ENCODE assay signal across 16 mouse cellular contexts in the genomic region with DNA sequence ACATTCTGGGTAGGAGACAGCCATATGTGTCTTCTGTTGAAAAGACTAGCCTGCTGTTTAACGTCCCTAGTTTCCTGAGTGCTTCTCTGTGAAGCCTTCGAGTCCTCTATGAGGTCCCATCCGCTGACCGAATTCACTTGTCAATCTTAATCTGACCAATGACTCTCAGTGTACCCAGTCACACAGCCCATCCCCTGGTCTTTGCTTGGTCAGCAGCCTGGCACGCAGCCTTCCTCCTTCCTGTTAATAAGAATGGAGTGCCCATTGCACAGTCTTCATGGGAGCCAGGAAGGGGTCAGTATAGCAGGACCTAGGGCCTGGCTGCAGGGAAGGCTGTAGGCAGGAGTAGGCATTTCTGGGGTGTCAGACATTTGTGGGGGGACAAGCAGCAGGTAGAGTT. TPM values are rescaled to one million over a fixed set of nuclear protein-coding genes. Genes with fewer than 3 reads are reported as not detected.
DNase-seq lines count a peak whose midpoint lies in the region; ATAC-seq and TF ChIP-seq lines count a peak whose summit lies in the region.
"Had no signal": no experiment of that assay in that cellular context is flagged by ENCODE, and none has a peak within 500 bp of the region (broad histone marks: within the 10 kb centered on the region; RNA-seq: fewer than 3 reads in every experiment).

No protein-coding gene starts in this region.

- peaks cover 10% of the 10 kb centered on the region for H3K4me1 ChIP-seq in kidney, embryonic 14.5 days (ENCODE audit: control insufficient read depth, insufficient read depth, low read length)
- H3K4me1 ChIP-seq in kidney, adult 2 months (ENCODE audit: control insufficient read depth, insufficient read depth, low read length): peaks cover 6% of the 10 kb centered on the region; the same call in 1 of the 2 replicates
- 0 out of 2 replicates have a peak, but pooled peaks cover 8% of the 10 kb centered on the region for H3K4me1 ChIP-seq in neural tube, embryonic 11.5 days (ENCODE audit: control insufficient read depth, insufficient read depth, low read length)
- peaks cover 27% of the 10 kb centered on the region for H3K4me1 ChIP-seq in neural tube, embryonic 15.5 days
- 0 out of 2 replicates have a peak, but pooled peaks cover 3% of the 10 kb centered on the region for H3K4me1 ChIP-seq in stomach, postnatal 0 days (replicated peaks; ENCODE audit: control insufficient read depth, insufficient read depth)

- no peak for ATAC-seq in kidney, embryonic 14.5 days (ENCODE audit: low FRiP score, low TSS enrichment)
- ATAC-seq in neural tube, embryonic 11.5 days (ENCODE audit: insufficient read depth, low FRiP score, low TSS enrichment): no peak
- no peak for ATAC-seq in neural tube, embryonic 15.5 days (ENCODE audit: low FRiP score)
- no peak for ATAC-seq in stomach, postnatal 0 days (ENCODE audit: low FRiP score, low TSS enrichment)
- ATAC-seq: forebrain, embryonic 13.5 days; intestine, postnatal 0 days; midbrain, embryonic 15.5 days had no signal

- H3K27ac ChIP-seq in kidney, embryonic 14.5 days (ENCODE audit: low read depth, low read length): 0 out of 2 replicates have a peak overlapping the region, but pooled peaks have one; percentile 7
- H3K27ac ChIP-seq in kidney, adult 2 months (ENCODE audit: insufficient read depth, low read depth, low read length): no peak overlapping the region
- no peak overlapping the region for H3K27ac ChIP-seq in neural tube, embryonic 11.5 days (ENCODE audit: low read depth, low read length)
- no peak overlapping the region for H3K27ac ChIP-seq in neural tube, embryonic 15.5 days (replicated peaks)
- H3K27ac ChIP-seq in stomach, postnatal 0 days (replicated peaks): 0 out of 2 replicates have a peak overlapping the region, but pooled peaks have one; percentile 35
- H3K27ac ChIP-seq: forebrain, embryonic 13.5 days; heart, embryonic 13.5 days; midbrain, embryonic 15.5 days had no signal

- H3K9me3 ChIP-seq in kidney, embryonic 14.5 days (ENCODE audit: control insufficient read depth, low read length): no peaks in the 10 kb centered on the region
- no peaks in the 10 kb centered on the region for H3K9me3 ChIP-seq in neural tube, embryonic 11.5 days (ENCODE audit: control insufficient read depth, low read length)
- no peaks in the 10 kb centered on the region for H3K9me3 ChIP-seq in neural tube, embryonic 15.5 days (replicated peaks)
- no peaks in the 10 kb centered on the region for H3K9me3 ChIP-seq in stomach, postnatal 0 days (ENCODE audit: control insufficient read depth, low read length)
- H3K9me3 ChIP-seq: forebrain, embryonic 13.5 days; heart, embryonic 13.5 days; midbrain, embryonic 15.5 days had no signal

- H3K4me2 ChIP-seq in kidney, embryonic 14.5 days (replicated peaks; ENCODE audit: low read depth, low read length): no peak overlapping the region
- no peak overlapping the region for H3K4me2 ChIP-seq in neural tube, embryonic 11.5 days (ENCODE audit: low read depth)
- no peak overlapping the region for H3K4me2 ChIP-seq in neural tube, embryonic 15.5 days
- H3K4me2 ChIP-seq in stomach, postnatal 0 days (replicated peaks; ENCODE audit: low read depth): no peak overlapping the region
- H3K4me2 ChIP-seq: forebrain, embryonic 13.5 days; heart, embryonic 13.5 days; midbrain, embryonic 15.5 days had no signal

- H3K27me3 ChIP-seq in kidney, embryonic 14.5 days (ENCODE audit: control insufficient read depth, insufficient read depth, low read length): no peaks in the 10 kb centered on the region
- H3K27me3 ChIP-seq in kidney, adult 2 months (replicated peaks; ENCODE audit: control insufficient read depth, insufficient read depth, low read length): no peaks in the 10 kb centered on the region
- no peaks in the 10 kb centered on the region for H3K27me3 ChIP-seq in neural tube, embryonic 11.5 days (ENCODE audit: control insufficient read depth, insufficient read depth, low read length)
- no peaks in the 10 kb centered on the region for H3K27me3 ChIP-seq in neural tube, embryonic 15.5 days (replicated peaks)
- no peaks in the 10 kb centered on the region for H3K27me3 ChIP-seq in stomach, postnatal 0 days (ENCODE audit: control insufficient read depth, insufficient read depth, low read length)
- H3K27me3 ChIP-seq: CH12.LX; heart, embryonic 13.5 days; midbrain, embryonic 15.5 days had no signal

- no peak overlapping the region for H3K9ac ChIP-seq in kidney, embryonic 14.5 days (ENCODE audit: low read depth, low read length)
- peak overlapping the region; percentile 8; the same call in 1 of the 2 replicates for H3K9ac ChIP-seq in neural tube, embryonic 11.5 days (ENCODE audit: low read length)
- H3K9ac ChIP-seq in neural tube, embryonic 15.5 days (replicated peaks): no peak overlapping the region
- no peak overlapping the region for H3K9ac ChIP-seq in stomach, postnatal 0 days (ENCODE audit: low read length)
- H3K9ac ChIP-seq: forebrain, embryonic 13.5 days; heart, embryonic 13.5 days; midbrain, embryonic 15.5 days had no signal

- no peak overlapping the region for H3K4me3 ChIP-seq in kidney, embryonic 14.5 days (ENCODE audit: low read length)
- no peak overlapping the region for H3K4me3 ChIP-seq in kidney, adult 2 months (ENCODE audit: insufficient read depth, low read depth, low read length)
- H3K4me3 ChIP-seq in neural tube, embryonic 11.5 days (ENCODE audit: low read depth, low read length): no peak overlapping the region
- no peak overlapping the region for H3K4me3 ChIP-seq in neural tube, embryonic 15.5 days (replicated peaks)
- H3K4me3 ChIP-seq in stomach, postnatal 0 days (ENCODE audit: low read depth, low read length): no peak overlapping the region
- H3K4me3 ChIP-seq: forebrain, embryonic 13.5 days; heart, embryonic 13.5 days; midbrain, embryonic 15.5 days had no signal

- no peak for TF ChIP-seq EP300 in stomach, postnatal 0 days (optimal IDR thresholded peaks at IDR 0.05)

- DNase-seq in cerebellum, adult 11-12 months: peak; percentile 10
- DNase-seq in cerebellum, adult 8-10 months: no peak
- no peak for DNase-seq in kidney, adult 2 months
- no peak for DNase-seq in neural tube, embryonic 11.5 days (ENCODE audit: low spot score)
- no peak for DNase-seq in stomach, postnatal 0 days (ENCODE audit: low spot score)
- no peak for DNase-seq in right cerebral cortex, postnatal 25 days
- DNase-seq: adrenal gland, postnatal 25 days; gastrocnemius, postnatal 36 days; thymus, postnatal 25 days had no signal

- WGBS in kidney, embryonic 14.5 days: 70% methylated on average over 5 of the region's 5 CpGs
- 54% methylated on average over 5 of the region's 5 CpGs for WGBS in kidney, adult 2 months
- WGBS in neural tube, embryonic 11.5 days: 76% methylated on average over 5 of the region's 5 CpGs
- 63% methylated on average over 5 of the region's 5 CpGs for WGBS in neural tube, embryonic 15.5 days
- WGBS in stomach, postnatal 0 days: 53% methylated on average over 5 of the region's 5 CpGs

- TF ChIP-seq CTCF in kidney, adult 2 months (conservative IDR thresholded peaks at IDR 0.05; ENCODE audit: insufficient read depth, insufficient read length, low read depth, low read length): no peak
- TF ChIP-seq CTCF in stomach, postnatal 0 days (IDR thresholded peaks at IDR 0.05; ENCODE audit: low read depth): no peak

- H3K36me3 ChIP-seq in kidney, embryonic 14.5 days (ENCODE audit: control insufficient read depth, insufficient read depth, low read length): no peaks in the 10 kb centered on the region
- H3K36me3 ChIP-seq in kidney, adult 2 months (ENCODE audit: control insufficient read depth, insufficient read depth, low read length): no peaks in the 10 kb centered on the region
- no peaks in the 10 kb centered on the region for H3K36me3 ChIP-seq in neural tube, embryonic 11.5 days (ENCODE audit: control insufficient read depth, insufficient read depth, low read length)
- H3K36me3 ChIP-seq in neural tube, embryonic 15.5 days: no peaks in the 10 kb centered on the region
- no peaks in the 10 kb centered on the region for H3K36me3 ChIP-seq in stomach, postnatal 0 days (ENCODE audit: control insufficient read depth, insufficient read depth, low read length)
- H3K36me3 ChIP-seq: heart, embryonic 13.5 days; midbrain, embryonic 15.5 days had no signal

- TF ChIP-seq POLR2A in kidney, adult 2 months (IDR thresholded peaks at IDR 0.05; ENCODE audit: low read depth, low read length): no peak

RNA-seq across cellular contexts. Expression of gene Lrrc25, which starts 1.5 kb away (rescaled TPM):
- 1.1 and 1.4 TPM in 2 replicates for polyA plus RNA-seq in kidney, embryonic 14.5 days (2014; fragmentation: Nextera tagmentation; extraction: Ambion mirVana)
- polyA plus RNA-seq in kidney, adult 2 months (2012; rRNA removed): 3.2 and 3.5 TPM in 2 replicates
- polyA plus RNA-seq in neural tube, embryonic 11.5 days (2014; fragmentation: Nextera tagmentation; extraction: Ambion mirVana): 0.85 and 1.2 TPM in 2 replicates
- 1.5 and 2.6 TPM in 2 replicates for polyA plus RNA-seq in neural tube, embryonic 15.5 days (2015; fragmentation: Nextera tagmentation; extraction: Ambion mirVana)
- polyA plus RNA-seq in stomach, postnatal 0 days (2015; fragmentation: Nextera tagmentation; extraction: Ambion mirVana): 2.3 and 2.7 TPM in 2 replicates

RNA-seq across cellular contexts. Expression of gene Ssbp4, which starts 5.8 kb away (rescaled TPM):
- polyA plus RNA-seq in kidney, embryonic 14.5 days (2014; fragmentation: Nextera tagmentation; extraction: Ambion mirVana): 172 and 220 TPM in 2 replicates
- polyA plus RNA-seq in kidney, adult 2 months (2012; rRNA removed): 84.9 and 123 TPM in 2 replicates
- 125 and 137 TPM in 2 replicates for polyA plus RNA-seq in neural tube, embryonic 11.5 days (2014; fragmentation: Nextera tagmentation; extraction: Ambion mirVana)
- polyA plus RNA-seq in neural tube, embryonic 15.5 days (2015; fragmentation: Nextera tagmentation; extraction: Ambion mirVana): 170 and 175 TPM in 2 replicates
- 66.7 and 83.8 TPM in 2 replicates for polyA plus RNA-seq in stomach, postnatal 0 days (2015; fragmentation: Nextera tagmentation; extraction: Ambion mirVana)

RNA-seq across cellular contexts. Expression of gene Gdf15, which starts 17.8 kb away (rescaled TPM):
- polyA plus RNA-seq in kidney, embryonic 14.5 days (2014; fragmentation: Nextera tagmentation; extraction: Ambion mirVana): 0.31 and 0.41 TPM in 2 replicates
- 11.2 and 17.8 TPM in 2 replicates for polyA plus RNA-seq in kidney, adult 2 months (2012; rRNA removed)
- 0.28 TPM in 1 of 2 replicates, not detected in the other for polyA plus RNA-seq in neural tube, embryonic 11.5 days (2014; fragmentation: Nextera tagmentation; extraction: Ambion mirVana)
- polyA plus RNA-seq in neural tube, embryonic 15.5 days (2015; fragmentation: Nextera tagmentation; extraction: Ambion mirVana): 0.22 TPM in 2 replicates
- polyA plus RNA-seq in stomach, postnatal 0 days (2015; fragmentation: Nextera tagmentation; extraction: Ambion mirVana): 0.30 and 0.33 TPM in 2 replicates

RNA-seq across cellular contexts. Expression of gene Isyna1, which starts 20.3 kb away (rescaled TPM):
- 102 and 118 TPM in 2 replicates for polyA plus RNA-seq in kidney, embryonic 14.5 days (2014; fragmentation: Nextera tagmentation; extraction: Ambion mirVana)
- polyA plus RNA-seq in kidney, adult 2 months (2012; rRNA removed): 127 and 159 TPM in 2 replicates
- 87.9 and 90.7 TPM in 2 replicates for polyA plus RNA-seq in neural tube, embryonic 11.5 days (2014; fragmentation: Nextera tagmentation; extraction: Ambion mirVana)
- polyA plus RNA-seq in neural tube, embryonic 15.5 days (2015; fragmentation: Nextera tagmentation; extraction: Ambion mirVana): 137 and 142 TPM in 2 replicates
- 37.4 and 39.3 TPM in 2 replicates for polyA plus RNA-seq in stomach, postnatal 0 days (2015; fragmentation: Nextera tagmentation; extraction: Ambion mirVana)

RNA-seq across cellular contexts. Expression of gene Pgpep1, which starts 45.7 kb away (rescaled TPM):
- 62.2 and 62.6 TPM in 2 replicates for polyA plus RNA-seq in kidney, embryonic 14.5 days (2014; fragmentation: Nextera tagmentation; extraction: Ambion mirVana)
- polyA plus RNA-seq in kidney, adult 2 months (2012; rRNA removed): 296 TPM in 2 replicates
- 246 and 268 TPM in 2 replicates for polyA plus RNA-seq in neural tube, embryonic 11.5 days (2014; fragmentation: Nextera tagmentation; extraction: Ambion mirVana)
- polyA plus RNA-seq in neural tube, embryonic 15.5 days (2015; fragmentation: Nextera tagmentation; extraction: Ambion mirVana): 78.6 TPM in 2 replicates
- 23.3 and 25.2 TPM in 2 replicates for polyA plus RNA-seq in stomach, postnatal 0 days (2015; fragmentation: Nextera tagmentation; extraction: Ambion mirVana)

Comparison
In these comparisons a context has a peak if more than half of its experiments do, and no peak if none do; other contexts are left out.
1. H3K27ac ChIP-seq: peak in kidney, embryonic 14.5 days (single experiment) and stomach, postnatal 0 days (single experiment); none in kidney, adult 2 months (single experiment), neural tube, embryonic 11.5 days (single experiment) and neural tube, embryonic 15.5 days (single experiment).